Mouse (Mus musculus): ENCODE measurements around the gene Gm21970. TPM values are rescaled to one million over a fixed set of nuclear protein-coding genes. Genes with fewer than 3 reads are reported as not detected.
"Not testable (repeated sequence)": the region's sequence is repeated elsewhere in the genome, so short reads cannot be mapped to it uniquely, and the experiment has no call there.

Gene Gm21970
- polyA plus RNA-seq, 1 experiment from 2014 or later = not detected

GRCm38 (mm10) chr16:91433329-91433933 lies 41.9 kb downstream of the Gm21970 start:
- no peak for ATAC-seq
- WGBS = 46% methylated on average over 8 of the region's 8 CpGs
- Histone ChIP-seq H3K4me3 (replicated peaks) (no peak overlapping the region), H3K4me1 (replicated peaks) (no peaks in the 10 kb centered on the region), H3K9me3 (no peaks in the 10 kb centered on the region), H3K27me3 (replicated peaks) (no peaks in the 10 kb centered on the region), H3K36me3 (no peaks in the 10 kb centered on the region), H3K27ac (no peak overlapping the region), H3K4me2 (replicated peaks) (no peak overlapping the region), H3K9ac (no peak overlapping the region)

DNA sequence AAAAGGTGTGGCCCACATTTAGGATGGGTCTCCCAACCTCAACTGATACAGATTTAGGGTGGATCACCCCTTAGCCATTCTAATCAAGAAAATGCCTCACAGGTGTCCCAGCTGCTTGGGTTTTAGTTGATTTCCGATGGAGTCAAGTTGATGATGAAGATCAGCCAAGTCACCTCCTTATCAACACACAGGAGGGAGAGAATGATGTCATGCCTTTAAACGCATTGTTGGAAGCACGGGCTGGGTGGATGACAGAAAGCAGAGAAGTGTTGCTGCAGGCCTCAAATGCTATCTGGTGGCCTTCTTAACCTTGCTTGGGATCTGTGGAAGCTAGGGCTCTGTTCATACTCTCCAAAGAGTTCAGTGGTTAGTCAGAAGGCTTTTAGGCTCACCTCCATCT lies 42.6 kb downstream of the Gm21970 start:
- WGBS = 83% methylated on average over 3 of the region's 3 CpGs
- Histone ChIP-seq H3K4me3 (replicated peaks) (no peak overlapping the region), H3K9ac (no peak overlapping the region), H3K9me3 (no peaks in the 10 kb centered on the region), H3K27ac (no peak overlapping the region), H3K4me2 (replicated peaks) (no peak overlapping the region), H3K4me1 (replicated peaks) (no peaks in the 10 kb centered on the region), H3K27me3 (replicated peaks) (no peaks in the 10 kb centered on the region), H3K36me3 (no peaks in the 10 kb centered on the region)
- ATAC-seq = no peak

- no peak overlapping the region for H3K27ac ChIP-seq
- H3K9me3 ChIP-seq = no peaks in the 10 kb centered on the region
- 64% methylated on average over 3 of the region's 3 CpGs for WGBS
- H3K9ac ChIP-seq = no peak overlapping the region
- ATAC-seq = no peak
- no peaks in the 10 kb centered on the region for H3K27me3 ChIP-seq (replicated peaks)
- H3K4me3 ChIP-seq (replicated peaks) = no peak overlapping the region
- peaks cover 2% of the 10 kb centered on the region; the same call in 1 of the 2 replicates for H3K4me1 ChIP-seq (replicated peaks)
- no peaks in the 10 kb centered on the region for H3K36me3 ChIP-seq
- no peak overlapping the region for H3K4me2 ChIP-seq (replicated peaks)
Measured at GRCm38 (mm10) chr16:91438081-91438480, 46.6 kb downstream of the Gm21970 start.

DNA sequence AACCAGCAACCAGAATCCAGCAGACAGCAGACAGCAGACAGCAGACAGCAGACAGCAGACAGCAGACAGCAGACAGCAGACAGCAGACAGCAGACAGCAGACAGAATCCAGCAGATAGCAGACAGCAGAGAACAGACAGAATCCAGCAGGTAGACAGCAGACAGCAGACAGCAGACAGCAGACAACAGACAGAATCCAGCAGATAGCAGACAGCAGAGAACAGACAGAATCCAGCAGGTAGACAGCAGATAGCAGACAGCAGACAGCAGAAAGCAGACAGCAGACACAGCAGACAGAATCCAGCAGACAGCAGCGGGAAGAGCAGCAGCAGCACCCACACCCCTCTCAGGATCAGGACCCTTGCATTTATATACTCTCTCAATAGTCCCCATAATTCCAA lies 47.1 kb downstream of the Gm21970 start:
- H3K36me3 ChIP-seq; H3K4me3 ChIP-seq (replicated peaks); H3K27ac ChIP-seq; H3K27me3 ChIP-seq (replicated peaks); ATAC-seq; H3K9ac ChIP-seq; H3K9me3 ChIP-seq; H3K4me2 ChIP-seq (replicated peaks); H3K4me1 ChIP-seq (replicated peaks): not testable (repeated sequence)
- WGBS = 74% methylated on average over 1 of the region's 1 CpGs

- 35% methylated on average over 7 of the region's 7 CpGs for WGBS
- H3K27ac ChIP-seq = 0 out of 2 replicates have a peak overlapping the region, but pooled peaks have one; percentile 6
- no peaks in the 10 kb centered on the region for H3K27me3 ChIP-seq (replicated peaks)
- H3K9me3 ChIP-seq = no peaks in the 10 kb centered on the region
- no peak overlapping the region for H3K4me3 ChIP-seq (replicated peaks)
- no peak overlapping the region for H3K9ac ChIP-seq
- H3K36me3 ChIP-seq = no peaks in the 10 kb centered on the region
- peaks cover 2% of the 10 kb centered on the region; the same call in 1 of the 2 replicates for H3K4me1 ChIP-seq (replicated peaks)
- peak; percentile 93 for ATAC-seq
- no peak overlapping the region for H3K4me2 ChIP-seq (replicated peaks)
Measured at GRCm38 (mm10) chr16:91441366-91441765, 49.8 kb downstream of the Gm21970 start.

DNA sequence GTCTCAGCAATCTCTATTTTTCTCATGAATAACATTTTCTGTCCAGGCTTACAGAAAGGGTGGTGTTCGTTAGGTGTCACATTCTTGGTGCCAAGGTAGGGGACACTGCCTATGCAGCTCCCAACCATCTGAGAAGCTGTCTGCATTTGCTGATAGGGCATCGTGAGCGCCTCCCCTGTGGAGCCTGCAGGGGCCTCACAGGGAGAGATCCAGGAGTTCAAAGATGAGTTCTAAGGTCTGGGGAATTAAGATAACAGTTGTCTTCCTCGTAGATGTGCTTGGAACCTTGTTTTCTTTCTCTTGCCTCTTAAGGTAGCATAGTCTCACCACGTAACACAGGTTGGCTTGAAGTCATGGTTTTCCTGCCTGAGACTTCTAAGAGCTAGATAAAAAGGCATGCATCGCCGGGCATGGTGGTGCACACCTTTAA lies 50.3 kb downstream of the Gm21970 start:
- WGBS = 69% methylated on average over 7 of the region's 7 CpGs
- H3K36me3 ChIP-seq = no peaks in the 10 kb centered on the region
- H3K27me3 ChIP-seq (replicated peaks) = no peaks in the 10 kb centered on the region
- no peak overlapping the region for H3K9ac ChIP-seq
- H3K4me3 ChIP-seq (replicated peaks) = no peak overlapping the region
- no peaks in the 10 kb centered on the region for H3K9me3 ChIP-seq
- peaks cover 2% of the 10 kb centered on the region; the same call in 1 of the 2 replicates for H3K4me1 ChIP-seq (replicated peaks)
- H3K4me2 ChIP-seq (replicated peaks) = no peak overlapping the region
- peak; percentile 92 for ATAC-seq
- 0 out of 2 replicates have a peak overlapping the region, but pooled peaks have one; percentile 6 for H3K27ac ChIP-seq

GRCm38 (mm10) chr16:91442446-91442845 lies 50.9 kb downstream of the Gm21970 start:
- no peak overlapping the region for H3K4me3 ChIP-seq (replicated peaks)
- no peaks in the 10 kb centered on the region for H3K27me3 ChIP-seq (replicated peaks)
- 0 out of 2 replicates have a peak, but pooled peaks have one; percentile 56 for ATAC-seq
- peaks cover 2% of the 10 kb centered on the region; the same call in 1 of the 2 replicates for H3K4me1 ChIP-seq (replicated peaks)
- no peak overlapping the region for H3K9ac ChIP-seq
- no peaks in the 10 kb centered on the region for H3K9me3 ChIP-seq
- no peak overlapping the region for H3K4me2 ChIP-seq (replicated peaks)
- no peak overlapping the region for H3K27ac ChIP-seq
- WGBS = 63% methylated on average over 4 of the region's 4 CpGs
- no peaks in the 10 kb centered on the region for H3K36me3 ChIP-seq

DNA sequence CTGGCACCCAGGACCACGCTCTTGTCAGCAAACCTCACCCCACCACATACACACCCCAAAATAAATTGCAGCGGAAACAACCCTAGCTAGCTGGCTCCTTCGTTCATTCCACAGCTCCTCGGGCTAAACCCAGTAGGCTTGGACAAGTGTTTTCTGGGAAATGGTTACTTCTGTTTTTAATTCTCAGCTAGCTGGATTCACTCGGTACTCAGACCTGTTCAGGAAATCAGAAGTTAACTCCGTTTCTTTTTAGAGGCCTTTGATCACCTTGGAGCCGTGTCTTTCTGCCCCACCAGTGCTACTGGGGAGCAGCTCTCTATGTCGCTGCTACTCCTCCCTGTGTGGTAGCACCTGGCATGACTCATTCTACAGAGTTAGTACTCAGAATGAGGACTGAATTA lies 51.7 kb downstream of the Gm21970 start:
- ATAC-seq = no peak
- H3K36me3 ChIP-seq = no peaks in the 10 kb centered on the region
- no peak overlapping the region for H3K4me3 ChIP-seq (replicated peaks)
- WGBS = 74% methylated on average over 8 of the region's 8 CpGs
- H3K4me1 ChIP-seq (replicated peaks) = peaks cover 2% of the 10 kb centered on the region; the same call in 1 of the 2 replicates
- no peaks in the 10 kb centered on the region for H3K27me3 ChIP-seq (replicated peaks)
- no peak overlapping the region for H3K9ac ChIP-seq
- no peaks in the 10 kb centered on the region for H3K9me3 ChIP-seq
- no peak overlapping the region for H3K27ac ChIP-seq
- H3K4me2 ChIP-seq (replicated peaks) = no peak overlapping the region

DNA sequence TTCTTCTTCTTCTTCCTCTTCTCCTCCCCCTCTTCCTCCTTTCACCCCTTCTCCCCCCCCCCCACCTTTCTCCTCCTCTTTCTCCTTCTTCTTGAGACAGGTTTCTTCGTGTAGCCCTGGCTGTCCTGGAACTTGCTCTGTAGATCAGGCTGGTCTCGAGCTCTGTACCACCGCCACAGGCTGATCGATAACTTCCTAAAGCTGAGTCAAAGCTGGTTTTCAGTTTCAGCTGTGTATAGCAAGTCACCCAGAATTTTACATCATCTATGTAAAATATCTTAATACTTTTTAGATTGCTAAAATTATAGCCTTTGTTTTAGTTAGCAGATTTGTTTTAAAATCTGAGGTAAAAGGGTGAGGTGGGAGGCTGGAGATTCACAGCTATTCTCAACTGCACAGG lies 53.3 kb downstream of the Gm21970 start:
- Histone ChIP-seq H3K4me3 (replicated peaks) (no peak overlapping the region), H3K27ac (no peak overlapping the region), H3K36me3 (no peaks in the 10 kb centered on the region), H3K9me3 (no peaks in the 10 kb centered on the region), H3K4me2 (replicated peaks) (no peak overlapping the region), H3K4me1 (replicated peaks) (peaks cover 2% of the 10 kb centered on the region; the same call in 1 of the 2 replicates), H3K9ac (no peak overlapping the region), H3K27me3 (replicated peaks) (no peaks in the 10 kb centered on the region)
- ATAC-seq = no peak
- 76% methylated on average over 4 of the region's 4 CpGs for WGBS

GRCm38 (mm10) chr16:91445566-91445965 lies 54.0 kb downstream of the Gm21970 start:
- Histone ChIP-seq H3K9me3 (no peaks in the 10 kb centered on the region), H3K9ac (no peak overlapping the region), H3K36me3 (no peaks in the 10 kb centered on the region), H3K27ac (no peak overlapping the region), H3K4me2 (replicated peaks) (no peak overlapping the region), H3K4me3 (replicated peaks) (no peak overlapping the region), H3K4me1 (replicated peaks) (peaks cover 2% of the 10 kb centered on the region; the same call in 1 of the 2 replicates), H3K27me3 (replicated peaks) (no peaks in the 10 kb centered on the region)
- WGBS = 71% methylated on average over 5 of the region's 5 CpGs
- no peak for ATAC-seq

DNA sequence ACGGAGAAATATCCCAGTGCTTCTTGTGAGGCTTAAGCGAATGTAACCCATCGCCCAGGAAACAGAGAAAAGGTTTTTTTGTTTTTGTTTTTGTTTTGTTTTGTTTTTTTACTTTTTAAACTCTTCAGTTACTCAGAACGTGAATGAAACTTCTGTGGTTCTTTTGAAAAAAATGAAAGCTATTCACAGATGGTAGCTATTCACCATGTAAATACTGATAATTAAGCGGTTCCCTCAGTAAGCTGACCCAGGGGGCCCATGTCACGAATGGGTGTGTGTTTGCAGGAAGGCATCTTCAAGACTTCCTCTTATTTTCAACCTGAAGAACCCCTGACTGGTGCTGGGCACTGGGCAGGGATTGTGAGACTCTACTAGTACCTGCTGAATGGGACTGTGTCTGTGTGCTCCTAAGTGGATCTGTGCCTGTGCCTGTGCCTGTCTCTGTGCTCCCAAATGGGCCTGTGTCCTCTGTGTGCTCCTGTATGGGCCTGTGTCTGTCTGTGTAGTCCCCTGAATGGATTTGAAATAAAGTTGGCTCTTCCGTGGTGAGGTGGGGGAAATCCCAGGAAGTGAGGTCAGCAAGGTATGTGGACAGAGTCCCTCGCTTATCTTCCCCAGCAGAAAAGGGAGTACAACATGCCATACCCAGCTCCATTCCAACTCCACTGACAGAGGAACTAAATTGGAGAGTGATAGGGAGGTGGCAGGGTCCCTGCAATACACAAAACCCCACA lies 55.4 kb downstream of the Gm21970 start:
- no peaks in the 10 kb centered on the region for H3K9me3 ChIP-seq
- no peak for ATAC-seq
- no peak overlapping the region for H3K27ac ChIP-seq
- H3K9ac ChIP-seq = no peak overlapping the region
- H3K4me3 ChIP-seq (replicated peaks) = no peak overlapping the region
- no peak overlapping the region for H3K4me2 ChIP-seq (replicated peaks)
- no peaks in the 10 kb centered on the region for H3K27me3 ChIP-seq (replicated peaks)
- H3K4me1 ChIP-seq (replicated peaks) = no peaks in the 10 kb centered on the region; the same call in 1 of the 2 replicates
- WGBS = 68% methylated on average over 8 of the region's 8 CpGs
- H3K36me3 ChIP-seq = no peaks in the 10 kb centered on the region

- H3K27ac ChIP-seq = no peak overlapping the region
- H3K9me3 ChIP-seq = no peaks in the 10 kb centered on the region
- H3K4me3 ChIP-seq (replicated peaks) = no peak overlapping the region
- 81% methylated on average over 6 of the region's 6 CpGs for WGBS
- H3K27me3 ChIP-seq (replicated peaks) = no peaks in the 10 kb centered on the region
- no peaks in the 10 kb centered on the region for H3K4me1 ChIP-seq (replicated peaks)
- H3K36me3 ChIP-seq = no peaks in the 10 kb centered on the region
- no peak overlapping the region for H3K9ac ChIP-seq
- H3K4me2 ChIP-seq (replicated peaks) = no peak overlapping the region
- no peak for ATAC-seq
Measured at GRCm38 (mm10) chr16:91447512-91447900, 56.0 kb downstream of the Gm21970 start.

Measured in intestine, embryonic 15.5 days (tissue).